In genomic region chr17:31074666-31075065, GRCm38 (mm10) we compare ENCODE assay signal across 10 mouse cellular contexts. TPM values are rescaled to one million over a fixed set of nuclear protein-coding genes. Genes with fewer than 3 reads are reported as not detected.
DNase-seq lines count a peak whose midpoint lies in the region; ATAC-seq and TF ChIP-seq lines count a peak whose summit lies in the region.
"Had no signal": no experiment of that assay in that cellular context is flagged by ENCODE, and none has a peak within 500 bp of the region (broad histone marks: within the 10 kb centered on the region; RNA-seq: fewer than 3 reads in every experiment).

No protein-coding gene starts in this region.

- no peaks in the 10 kb centered on the region for H3K79me2 ChIP-seq in MEL (ENCODE audit: control insufficient read depth, insufficient read depth, low read length, poor library complexity)

- H3K27me3 ChIP-seq in kidney, adult 2 months (replicated peaks; ENCODE audit: control insufficient read depth, insufficient read depth, low read length): no peaks in the 10 kb centered on the region
- H3K27me3 ChIP-seq in MEL (ENCODE audit: control insufficient read depth in 1 of 2, insufficient read depth in 2 of 2, low read length in 2 of 2): no peaks in the 10 kb centered on the region
- H3K27me3 ChIP-seq in heart, embryonic 16.5 days (ENCODE audit: control insufficient read depth, insufficient read depth, low read length): no peaks in the 10 kb centered on the region
- no peaks in the 10 kb centered on the region for H3K27me3 ChIP-seq in midbrain, embryonic 16.5 days (ENCODE audit: control insufficient read depth, insufficient read depth, low read depth, low read length)

- H3K36me3 ChIP-seq in kidney, adult 2 months (ENCODE audit: control insufficient read depth, insufficient read depth, low read length): no peaks in the 10 kb centered on the region
- H3K36me3 ChIP-seq in MEL (ENCODE audit: control insufficient read depth in 1 of 2, insufficient read depth in 2 of 2, low read length in 2 of 2): peaks cover 0 to 45% of the 10 kb centered on the region in 2 experiments; a peak in 3 of 4 replicates
- H3K36me3 ChIP-seq in heart, embryonic 16.5 days (ENCODE audit: control insufficient read depth, insufficient read depth): no peaks in the 10 kb centered on the region
- no peaks in the 10 kb centered on the region for H3K36me3 ChIP-seq in midbrain, embryonic 16.5 days (ENCODE audit: control insufficient read depth, insufficient read depth, low read length)

- TF ChIP-seq EP300 in MEL (IDR thresholded peaks at IDR 0.05; ENCODE audit: low read depth in 1 of 2, low read length in 2 of 2): no peak

- no peak overlapping the region for H3K4me2 ChIP-seq in heart, embryonic 16.5 days (ENCODE audit: low read depth, low read length)
- no peak overlapping the region for H3K4me2 ChIP-seq in midbrain, embryonic 16.5 days (ENCODE audit: low read length)

- WGBS in kidney, adult 2 months: 50% methylated on average over 3 of the region's 3 CpGs
- WGBS in heart, embryonic 16.5 days: 56% methylated on average over 3 of the region's 3 CpGs
- 65% methylated on average over 3 of the region's 3 CpGs for whole genome bisulfite sequencing in midbrain, embryonic 16.5 days

- TF ChIP-seq POLR2A in kidney, adult 2 months (IDR thresholded peaks at IDR 0.05; ENCODE audit: low read depth, low read length): no peak
- TF ChIP-seq POLR2A in MEL (IDR thresholded peaks at IDR 0.05; ENCODE audit: control insufficient read depth in 1 of 2, insufficient read depth in 1 of 2, low read depth in 1 of 2, low read length in 2 of 2, poor library complexity in 1 of 2): no peak

- intact Hi-C loops in left cerebral cortex, postnatal 10 days (cut with DNase I): no loop called here

- no peaks in the 10 kb centered on the region for H3K9me3 ChIP-seq in MEL (replicated peaks; ENCODE audit: insufficient read depth, low read length)
- no peaks in the 10 kb centered on the region for H3K9me3 ChIP-seq in heart, embryonic 16.5 days (replicated peaks; ENCODE audit: control insufficient read depth, low read length)
- no peaks in the 10 kb centered on the region for H3K9me3 ChIP-seq in midbrain, embryonic 16.5 days (replicated peaks; ENCODE audit: control insufficient read depth, low read length, poor library complexity, severe bottlenecking)

- peaks cover 28% of the 10 kb centered on the region for H3K4me1 ChIP-seq in kidney, adult 2 months (ENCODE audit: control insufficient read depth, insufficient read depth, low read length)
- H3K4me1 ChIP-seq in MEL (ENCODE audit: control insufficient read depth in 1 of 2, insufficient read depth in 2 of 2, low read length in 2 of 2): peaks cover 33 to 51% of the 10 kb centered on the region in 2 experiments
- H3K4me1 ChIP-seq in heart, embryonic 16.5 days (ENCODE audit: control insufficient read depth, insufficient read depth, low read length): peaks cover 62% of the 10 kb centered on the region
- peaks cover 42% of the 10 kb centered on the region for H3K4me1 ChIP-seq in midbrain, embryonic 16.5 days (ENCODE audit: control insufficient read depth, insufficient read depth, low read length)

- peak overlapping the region; percentile 28; the same call in 1 of the 2 replicates for H3K9ac ChIP-seq in MEL (ENCODE audit: control insufficient read depth, low read depth, low read length, poor library complexity, severe bottlenecking)
- H3K9ac ChIP-seq in heart, embryonic 16.5 days (ENCODE audit: low read length): no peak overlapping the region
- H3K9ac ChIP-seq in midbrain, embryonic 16.5 days (ENCODE audit: low read depth, low read length): no peak overlapping the region

- no peak for ATAC-seq in heart, embryonic 16.5 days (replicated peaks; ENCODE audit: extremely low read depth, insufficient read depth, low FRiP score)
- no peak for ATAC-seq in midbrain, embryonic 16.5 days

- peak; percentile 72 for DNase-seq in kidney, adult 2 months
- DNase-seq in kidney, adult 18-20 months: no peak
- DNase-seq in MEL (ENCODE audit: low read depth, low spot score): peak; percentile 32
- DNase-seq in left cerebral cortex, postnatal 10 days (ENCODE audit: extremely low spot score in 1 of 2, low spot score in 2 of 2): no peak
- DNase-seq in retina, embryonic 14.5 days (ENCODE audit: low spot score): no peak
- DNase-seq in urinary bladder, postnatal 36 days (ENCODE audit: low spot score in 2 of 2): no peak

- peak overlapping the region; percentile 89 for H3K27ac ChIP-seq in kidney, adult 2 months (ENCODE audit: insufficient read depth, low read depth, low read length)
- peak overlapping the region; percentile 90 for H3K27ac ChIP-seq in MEL (ENCODE audit: control insufficient read depth, low read depth, low read length)
- peak overlapping the region; percentile 75 for H3K27ac ChIP-seq in heart, embryonic 16.5 days (ENCODE audit: low read length)
- H3K27ac ChIP-seq in midbrain, embryonic 16.5 days (ENCODE audit: low read length): peak overlapping the region; percentile 80

- H3K4me3 ChIP-seq in kidney, adult 2 months (ENCODE audit: insufficient read depth, low read depth, low read length): no peak overlapping the region
- H3K4me3 ChIP-seq in MEL (ENCODE audit: control insufficient read depth in 1 of 2, insufficient read depth in 1 of 2, low read depth in 2 of 2, low read length in 2 of 2): no peak overlapping the region
- no peak overlapping the region for H3K4me3 ChIP-seq in heart, embryonic 16.5 days (ENCODE audit: low read length)
- no peak overlapping the region for H3K4me3 ChIP-seq in midbrain, embryonic 16.5 days (ENCODE audit: low read depth, low read length)

- TF ChIP-seq RAD21 in MEL (IDR thresholded peaks at IDR 0.05; ENCODE audit: low read depth, low read length): no peak

- TF ChIP-seq CTCF in kidney, adult 2 months (conservative IDR thresholded peaks at IDR 0.05; ENCODE audit: insufficient read depth, insufficient read length, low read depth, low read length): no peak
- no peak for TF ChIP-seq CTCF in MEL (IDR thresholded peaks at IDR 0.05 in 2 of 3, conservative IDR thresholded peaks at IDR 0.05 in 1 of 3; ENCODE audit: control insufficient read depth in 1 of 3, insufficient read depth in 1 of 3, low read depth in 2 of 3, low read length in 3 of 3, poor library complexity in 1 of 3, severe bottlenecking in 1 of 3)

TF ChIP-seq in MEL, 35 proteins besides CTCF, POLR2A, EP300 and RAD21:
- no peak for TF ChIP-seq ZC3H11A (IDR thresholded peaks at IDR 0.05; ENCODE audit: low read depth, low read length)
- no peak for TF ChIP-seq SIN3A (IDR thresholded peaks at IDR 0.05; ENCODE audit: low read length)
- 0 out of 2 replicates have a peak, but pooled peaks have one; percentile 4 for TF ChIP-seq ETS1 (IDR thresholded peaks at IDR 0.05; ENCODE audit: low read depth, low read length)
- TF ChIP-seq TAL1 (IDR thresholded peaks at IDR 0.05; ENCODE audit: low read length): no peak
- TF ChIP-seq ELF1 (IDR thresholded peaks at IDR 0.05; ENCODE audit: low read depth, low read length): no peak

RNA-seq across cellular contexts. Expression of gene Abcg1, which starts 17.2 kb away (rescaled TPM):
- 7.6 and 8.2 TPM in 2 replicates for polyA plus RNA-seq in kidney, adult 2 months (2012; rRNA removed)
- 10.4 and 11.6 TPM in 2 replicates for total RNA-seq in MEL (2012; rRNA removed)
- 10 to 100 TPM in 1 of 2 experiments, not detected in 1; 18.0 TPM for polyA plus RNA-seq in MEL (2012; ENCODE audit: insufficient read depth in 1 of 2, insufficient read length in 2 of 2, low read depth in 1 of 2, low replicate concordance in 2 of 2, missing spikeins in 1 of 2)
- 12.7 and 15.6 TPM in 2 replicates for polyA plus RNA-seq in heart, embryonic 16.5 days (2015; fragmentation: Nextera tagmentation; extraction: Ambion mirVana)
- polyA plus RNA-seq in midbrain, embryonic 16.5 days (2015; fragmentation: Nextera tagmentation; extraction: Ambion mirVana): 23.7 and 24.3 TPM in 2 replicates
- 10 to 100 TPM; 26.4 to 33.2 TPM for total RNA-seq in left cerebral cortex, postnatal 10 days (2021)

RNA-seq across cellular contexts. Expression of gene Tff3, which starts 54.8 kb away (rescaled TPM):
- not detected in 2 replicates for polyA plus RNA-seq in kidney, adult 2 months (2012; rRNA removed)
- total RNA-seq in MEL (2012; rRNA removed): not detected in 2 replicates
- not detected for polyA plus RNA-seq in MEL (2012; ENCODE audit: insufficient read depth in 1 of 2, insufficient read length in 2 of 2, low read depth in 1 of 2, low replicate concordance in 2 of 2, missing spikeins in 1 of 2)
- 3.4 TPM in 1 of 2 replicates, not detected in the other for polyA plus RNA-seq in heart, embryonic 16.5 days (2015; fragmentation: Nextera tagmentation; extraction: Ambion mirVana)
- 0.70 and 1.3 TPM in 2 replicates for polyA plus RNA-seq in midbrain, embryonic 16.5 days (2015; fragmentation: Nextera tagmentation; extraction: Ambion mirVana)
- not detected for total RNA-seq in left cerebral cortex, postnatal 10 days (2021)
- total RNA-seq: left cerebral cortex, adult 18-20 months had no signal
- polyA plus RNA-seq: embryonic facial prominence, embryonic 14.5 days had no signal

Comparison
In these comparisons a context has a peak if more than half of its experiments do, and no peak if none do; other contexts are left out.
1. DNase-seq: peak in kidney, adult 2 months (single experiment) and MEL (single experiment); none in kidney, adult 18-20 months (single experiment), left cerebral cortex, postnatal 10 days (0 of 2), retina, embryonic 14.5 days (single experiment) and urinary bladder, postnatal 36 days (0 of 2).
2. Peak in every context shown above with its lines, with median percentiles within 50 percentile points of each other: H3K27ac ChIP-seq.